Mouse (Mus musculus) lung, adult 2 months (tissue): ENCODE results near the gene Lhb. TPM values are rescaled to one million over a fixed set of nuclear protein-coding genes. Genes with fewer than 3 reads are reported as not detected.
A peak's percentile ranks its signal among the peaks of the same experiment; 100 is the strongest.

Source experiments
- DNase-seq: peaks from one replicate; pipeline ENCODE4 v3.0.0; 2022
- H3K4me1 ChIP-seq: fragments of 200-500 bp; 2 replicates; pipeline ENCODE4 v1.6.1; 2011; ENCODE audit warnings: low read length; ENCODE audit not compliant: control insufficient read depth, insufficient read depth
- H3K4me3 ChIP-seq: fragments of 200-500 bp; replicated peaks from 2 replicates; pipeline ENCODE3; 2011; ENCODE audit warnings: low read depth, mild to moderate bottlenecking, control low read depth, low read length; ENCODE audit errors: extremely low read depth
- CTCF ChIP-seq: fragments of 200-500 bp; IDR thresholded peaks from 2 replicates; pipeline ENCODE4 v1.5.1; 2011; ENCODE audit warnings: mild to moderate bottlenecking, low read length, control low read depth; ENCODE audit not compliant: insufficient read depth
- POLR2A ChIP-seq: fragments of 200-500 bp; IDR thresholded peaks from 2 replicates; pipeline ENCODE4 v1.6.1; 2011; ENCODE audit warnings: low read depth, mild to moderate bottlenecking, control low read depth, low read length, borderline replicate concordance; ENCODE audit errors: extremely low read depth
- WGBS: fragments of 180-500 bp; shearing (Covaris S2); methylation state at CpG from one replicate; pipeline ENCODE4 v1.1.7; 2018; 5-methylcytosine and 5-hydroxymethylcytosine counted together
- polyA plus RNA-seq: library from polyadenylated mRNA; depleted of rRNA; stranded (reverse); fragments of >200 nt; gene quantifications from 2 replicates; pipeline ENCODE4 v1.2.3, GENCODE M21; 2012

Lhb gene
- polyA plus RNA-seq, 1 experiment = 26.5 TPM

DNA sequence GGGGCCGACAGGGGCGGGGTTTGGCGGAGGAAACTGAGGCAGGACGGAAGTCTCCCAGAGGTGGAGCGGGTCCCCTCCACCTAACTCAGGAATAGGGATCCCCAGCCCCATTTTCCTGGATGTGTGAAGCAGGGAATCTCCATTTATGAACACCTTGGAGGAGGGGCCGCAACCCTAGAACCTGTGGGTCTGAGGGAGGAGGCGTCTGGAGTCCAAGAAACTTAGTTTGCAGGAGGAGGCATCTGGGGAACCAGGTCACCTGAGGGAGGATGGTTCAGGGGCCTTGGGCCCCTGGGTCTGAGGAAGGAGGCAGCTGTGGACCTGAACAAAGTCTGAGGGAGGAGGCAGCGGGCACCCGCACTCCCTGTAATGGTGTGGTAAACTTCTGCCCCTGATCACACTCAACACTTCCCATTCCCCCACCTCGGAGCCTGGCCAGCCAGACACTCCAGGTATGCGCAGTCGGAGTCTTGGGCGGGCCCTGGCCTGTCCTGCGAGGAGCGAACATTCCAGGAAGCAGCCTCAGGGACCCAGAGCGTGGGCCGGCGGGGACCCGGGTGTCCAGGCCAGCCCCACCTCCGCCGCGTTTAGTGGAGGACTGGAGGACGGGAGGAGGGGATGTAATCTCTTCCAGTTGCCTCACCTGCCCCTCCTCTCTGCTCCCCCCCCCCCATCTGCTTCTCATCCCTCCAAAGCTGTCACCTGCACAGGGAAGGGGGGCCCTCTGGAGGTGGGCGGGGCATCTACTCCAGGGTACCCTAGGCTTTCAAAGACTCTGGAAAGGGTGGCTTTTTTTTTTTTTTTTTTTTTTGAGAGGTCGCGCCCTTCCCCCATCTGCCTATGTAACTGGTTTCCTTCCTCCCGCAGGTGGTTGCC is 6.5 kb upstream of the Lhb start:
- WGBS = 2% methylated on average over 27 of the region's 27 CpGs
- DNase-seq = peak; percentile 67
- peaks cover 4% of the 10 kb centered on the region; the same call in 1 of the 2 replicates for H3K4me1 ChIP-seq
- peak overlapping the region; percentile 10 for H3K4me3 ChIP-seq
- TF ChIP-seq CTCF = no peak

DNA sequence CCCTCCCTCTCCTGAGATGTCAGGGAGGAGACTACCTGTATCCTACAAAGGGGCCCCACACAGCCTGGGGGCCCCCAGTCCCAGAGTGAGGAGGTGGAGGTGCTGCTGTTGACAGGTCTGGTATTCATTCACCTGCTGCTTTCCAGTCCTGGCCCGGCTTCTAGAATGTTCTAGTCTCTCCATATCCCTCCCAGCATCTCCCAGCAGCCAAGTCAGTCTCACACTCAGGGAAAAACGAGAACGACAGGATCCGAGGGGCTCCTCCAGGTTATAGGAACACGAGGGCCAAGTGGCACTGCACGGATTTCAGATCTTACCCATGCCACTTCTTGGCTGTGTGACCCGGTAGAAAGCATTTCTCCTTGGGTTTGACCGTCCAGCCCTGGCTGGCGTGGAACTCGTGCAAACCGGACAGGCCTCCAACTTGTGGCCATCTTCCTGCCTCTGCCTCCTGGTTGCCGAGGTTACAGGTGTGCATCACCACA is 5.8 kb upstream of the Lhb start:
- no peak overlapping the region for H3K4me3 ChIP-seq
- no peak for TF ChIP-seq POLR2A
- no peak for TF ChIP-seq CTCF
- H3K4me1 ChIP-seq = peaks cover 4% of the 10 kb centered on the region; the same call in 1 of the 2 replicates
- no peak for DNase-seq
- WGBS = 33% methylated on average over 12 of the region's 12 CpGs

DNA sequence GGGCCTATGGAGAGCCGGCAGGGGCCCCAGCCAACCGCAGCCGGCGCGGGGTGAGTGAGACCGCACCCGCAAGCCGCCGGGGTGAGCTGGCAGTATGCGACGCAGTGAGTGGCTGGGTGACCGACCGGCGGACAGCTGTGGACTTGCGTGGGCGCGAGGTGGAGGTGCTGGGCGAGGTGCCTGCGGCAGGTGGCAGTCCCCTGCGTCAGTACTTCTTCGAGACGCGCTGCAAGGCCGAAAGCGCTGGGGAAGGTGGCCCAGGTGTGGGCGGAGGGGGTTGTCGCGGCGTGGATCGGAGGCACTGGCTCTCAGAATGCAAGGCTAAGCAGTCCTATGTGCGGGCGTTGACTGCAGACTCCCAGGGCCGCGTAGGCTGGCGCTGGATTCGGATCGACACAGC is 5.0 kb upstream of the Lhb start:
- DNase-seq = peak; percentile 32
- TF ChIP-seq POLR2A (no peak), CTCF (no peak)
- peaks cover 4% of the 10 kb centered on the region; the same call in 1 of the 2 replicates for H3K4me1 ChIP-seq
- WGBS = 14% methylated on average over 37 of the region's 37 CpGs
- peak overlapping the region; percentile 6 for H3K4me3 ChIP-seq

DNA sequence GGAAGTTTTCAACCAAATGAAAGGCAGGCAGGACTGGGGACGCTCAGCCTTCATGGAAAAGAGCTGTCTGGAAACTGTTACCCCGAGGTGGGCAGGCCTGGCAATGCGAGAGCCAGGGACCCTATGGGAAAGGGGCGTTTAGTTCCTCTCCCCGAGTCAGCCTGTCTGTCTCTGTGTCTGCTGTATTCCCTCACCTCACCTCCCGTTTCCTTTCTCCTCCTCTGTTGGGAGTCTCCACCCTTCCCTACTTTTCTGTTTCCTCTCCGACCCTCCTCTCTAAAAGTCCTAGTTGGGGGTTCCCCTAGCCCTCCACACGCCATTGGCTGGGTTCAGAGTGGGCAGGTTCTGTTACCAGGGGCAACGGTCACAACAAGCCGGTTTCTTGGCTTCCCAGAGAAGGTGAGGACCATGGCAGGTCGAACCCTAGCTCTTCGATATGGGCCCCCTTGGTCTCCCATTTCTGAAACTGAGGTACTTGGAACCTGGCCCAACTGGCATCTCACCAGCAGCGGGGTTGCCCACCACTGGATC is 2.6 kb upstream of the Lhb start:
- no peak overlapping the region for H3K4me3 ChIP-seq
- TF ChIP-seq POLR2A = no peak
- no peak for TF ChIP-seq CTCF
- H3K4me1 ChIP-seq = peaks cover 4% of the 10 kb centered on the region; the same call in 1 of the 2 replicates
- 9% methylated on average over 13 of the region's 13 CpGs for WGBS
- DNase-seq = no peak

DNA sequence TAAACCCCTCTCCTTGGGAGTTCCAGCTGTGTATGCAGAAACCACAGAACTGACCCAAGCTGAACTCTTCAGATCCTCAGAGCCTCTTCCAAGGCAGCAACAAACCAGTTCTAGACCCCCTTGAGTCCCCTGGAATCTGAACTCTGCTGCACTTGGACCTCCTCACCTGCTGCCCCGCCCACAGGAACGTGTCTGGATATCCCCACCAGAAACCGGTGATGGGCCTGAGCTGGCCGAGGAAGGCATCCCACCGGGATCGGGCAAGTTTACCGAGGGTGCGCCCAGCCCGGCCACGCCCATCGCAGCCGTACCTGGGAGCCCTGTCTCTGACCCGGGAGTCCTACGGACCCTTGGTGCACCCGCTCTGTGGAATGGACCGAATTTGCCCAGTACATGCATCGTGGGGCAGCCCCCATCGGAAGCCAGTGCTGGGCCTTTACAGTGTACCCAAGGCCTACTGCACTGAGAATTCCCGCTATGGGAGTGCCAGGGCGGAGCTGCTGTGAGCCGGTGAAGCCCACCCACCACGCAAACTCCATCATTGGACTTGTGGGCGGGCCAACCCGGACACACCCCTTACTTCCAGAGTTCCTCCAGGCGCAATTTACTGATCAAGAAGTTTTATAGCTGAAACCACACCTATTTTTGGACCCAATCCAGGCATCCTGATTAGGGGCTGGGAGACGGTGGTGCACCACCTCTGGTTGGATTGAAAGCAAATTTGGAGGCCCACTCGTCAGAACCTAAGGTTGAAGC is 583 bp upstream of the Lhb start:
- 20% methylated on average over 27 of the region's 27 CpGs for WGBS
- peak; percentile 37 for DNase-seq
- TF ChIP-seq CTCF (no peak), POLR2A (no peak)
- no peaks in the 10 kb centered on the region for H3K4me1 ChIP-seq
- H3K4me3 ChIP-seq = no peak overlapping the region

DNA sequence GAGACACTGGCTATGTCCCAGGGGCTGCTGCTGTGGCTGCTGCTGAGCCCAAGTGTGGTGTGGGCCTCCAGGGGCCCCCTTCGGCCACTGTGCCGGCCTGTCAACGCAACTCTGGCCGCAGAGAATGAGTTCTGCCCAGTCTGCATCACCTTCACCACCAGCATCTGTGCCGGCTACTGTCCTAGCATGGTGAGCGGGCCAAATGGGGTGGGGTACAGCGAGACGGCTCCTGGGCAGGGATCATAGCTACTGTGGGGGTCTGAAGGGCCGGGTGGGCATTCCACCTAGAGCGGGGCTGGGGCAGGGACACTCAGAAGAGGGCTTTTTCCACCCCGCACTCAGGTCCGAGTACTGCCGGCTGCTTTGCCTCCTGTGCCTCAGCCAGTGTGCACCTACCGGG is 574 bp downstream of the Lhb start:
- no peak for TF ChIP-seq CTCF
- TF ChIP-seq POLR2A = no peak
- no peak overlapping the region for H3K4me3 ChIP-seq
- DNase-seq = no peak
- WGBS = 88% methylated on average over 14 of the region's 14 CpGs
- no peaks in the 10 kb centered on the region for H3K4me1 ChIP-seq

DNA sequence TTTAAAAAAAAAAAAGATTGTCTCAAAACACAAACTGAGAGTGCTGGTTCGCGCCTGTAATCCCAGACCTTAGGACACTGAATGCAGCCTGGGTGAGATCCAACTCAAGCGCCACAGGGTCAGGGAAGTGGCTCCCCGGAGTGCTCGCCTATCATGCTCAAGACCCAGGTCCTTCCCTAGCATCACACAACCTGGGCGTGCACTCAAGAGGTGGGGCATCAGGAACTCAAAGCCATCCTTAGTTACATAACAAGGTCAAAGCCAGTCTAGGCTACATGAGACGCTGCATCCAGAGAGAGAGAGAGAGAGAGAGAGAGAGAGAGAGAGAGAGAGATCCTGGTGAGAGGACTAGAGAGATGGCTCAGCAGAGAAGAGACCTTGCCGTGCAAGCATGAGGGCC is 5.9 kb downstream of the Lhb start:
- Histone ChIP-seq H3K4me3 (no peak overlapping the region), H3K4me1 (no peaks in the 10 kb centered on the region)
- no peak for DNase-seq
- 75% methylated on average over 8 of the region's 8 CpGs for WGBS
- TF ChIP-seq POLR2A (no peak), CTCF (no peak)

DNA sequence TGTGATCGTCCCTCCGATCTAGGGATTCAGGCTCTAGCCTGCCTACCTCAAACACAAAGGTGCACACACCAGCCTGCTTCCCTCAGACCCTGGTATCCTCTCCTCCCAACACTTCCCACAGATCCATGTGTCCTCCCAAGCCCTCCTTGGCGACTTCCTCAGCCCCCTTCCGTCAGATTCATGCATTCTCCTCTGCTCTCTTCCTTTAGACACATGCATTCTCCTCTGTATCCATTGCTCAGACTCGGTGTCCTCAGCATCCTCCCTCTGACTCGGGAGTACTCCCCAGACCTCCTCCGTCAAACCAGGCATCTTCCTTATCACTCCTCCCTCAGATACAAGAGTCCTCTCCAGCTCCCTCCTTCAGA is 13.2 kb downstream of the Lhb start:
- TF ChIP-seq CTCF (no peak), POLR2A (no peak)
- WGBS = 1% methylated on average over 7 of the region's 7 CpGs
- DNase-seq = no peak
- peaks cover 9% of the 10 kb centered on the region for H3K4me1 ChIP-seq
- peak overlapping the region; percentile 73 for H3K4me3 ChIP-seq

DNA sequence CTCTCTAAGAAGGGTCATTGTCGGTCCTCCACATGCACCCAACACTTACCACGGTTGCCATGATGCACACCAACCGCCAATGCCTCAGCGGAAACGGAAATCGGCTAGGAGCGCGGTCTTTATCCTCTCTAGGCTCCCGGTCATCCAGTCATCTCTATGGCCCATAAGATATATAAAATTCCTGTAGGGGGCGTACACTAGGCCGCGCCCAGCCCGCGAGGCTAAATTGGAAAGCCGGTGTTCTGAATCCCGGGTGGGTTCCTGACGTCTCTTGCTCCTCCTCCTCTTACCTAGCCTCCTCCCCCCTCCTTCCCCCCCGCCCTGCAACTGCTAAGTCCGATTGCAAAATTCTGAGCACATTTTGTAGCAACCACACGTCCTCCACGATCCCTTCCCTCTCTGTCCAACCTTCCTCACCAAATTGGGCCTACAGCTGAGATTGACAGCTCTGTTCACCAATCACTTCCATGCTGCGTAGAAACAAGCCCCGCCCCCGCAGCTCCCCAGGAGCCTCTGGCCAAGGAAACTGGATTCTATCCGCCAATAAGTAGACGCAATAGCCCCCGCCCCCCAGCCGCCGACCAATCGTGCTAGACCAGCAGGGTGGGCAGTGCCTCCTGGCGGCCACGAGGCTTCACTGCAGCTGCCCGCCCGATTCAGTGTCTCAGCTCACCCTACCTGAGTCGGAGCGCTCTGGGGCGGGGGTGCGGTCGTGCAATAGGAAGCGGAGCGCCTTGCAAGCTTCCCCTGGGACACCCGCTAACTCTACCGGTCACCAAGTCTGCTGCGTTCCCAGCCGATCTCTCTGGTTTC is 13.8 kb downstream of the Lhb start, which contains the start of gene Gys1:
Gys1 (plus strand) TSS at position 642 of the 813 bp plus-strand sequence.
- TF ChIP-seq CTCF (peak; percentile 72), POLR2A (peak; percentile 68)
- H3K4me3 ChIP-seq = peak within 1 kb of the TSS; percentile 73
- peak; percentile 99 for DNase-seq
- peaks cover 9% of the 10 kb centered on the region for H3K4me1 ChIP-seq
- under 1% methylated on average over 45 of the region's 45 CpGs for WGBS
